Mouse (Mus musculus): Measurements from ENCODE around the gene Sema4d. TPM values are rescaled to one million over a fixed set of nuclear protein-coding genes. Genes with fewer than 3 reads are reported as not detected.

Gene Sema4d
- polyA plus RNA-seq, 1 experiment: 24.6 TPM

DNA sequence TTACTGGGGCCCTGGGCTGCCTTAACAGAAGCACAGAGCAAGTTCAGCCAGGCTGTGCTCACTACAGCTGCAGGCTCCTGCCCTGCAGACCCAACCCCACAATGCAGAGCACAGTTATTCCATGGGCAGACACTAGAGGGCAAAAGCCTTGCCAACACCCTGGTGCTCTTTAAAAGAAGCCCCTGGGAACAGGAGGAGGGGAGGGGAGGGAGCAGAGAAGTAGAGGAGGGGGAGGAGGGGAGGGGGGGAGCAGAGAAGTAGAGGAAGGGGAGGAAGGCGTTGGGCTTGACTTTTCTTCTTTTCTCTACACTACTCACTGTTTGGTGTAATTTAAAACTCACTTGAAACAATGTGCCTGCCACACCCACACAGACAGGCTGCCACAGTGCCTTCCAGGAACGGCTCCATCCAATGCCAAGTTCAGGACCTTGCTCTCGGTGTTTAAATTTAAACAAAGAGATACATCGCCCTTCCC, 63.6 kb downstream of the Sema4d start:
- H3K9ac ChIP-seq (ENCODE audit: low read depth, poor library complexity, severe bottlenecking): no peak overlapping the region; the same call in 1 of the 2 replicates

DNA sequence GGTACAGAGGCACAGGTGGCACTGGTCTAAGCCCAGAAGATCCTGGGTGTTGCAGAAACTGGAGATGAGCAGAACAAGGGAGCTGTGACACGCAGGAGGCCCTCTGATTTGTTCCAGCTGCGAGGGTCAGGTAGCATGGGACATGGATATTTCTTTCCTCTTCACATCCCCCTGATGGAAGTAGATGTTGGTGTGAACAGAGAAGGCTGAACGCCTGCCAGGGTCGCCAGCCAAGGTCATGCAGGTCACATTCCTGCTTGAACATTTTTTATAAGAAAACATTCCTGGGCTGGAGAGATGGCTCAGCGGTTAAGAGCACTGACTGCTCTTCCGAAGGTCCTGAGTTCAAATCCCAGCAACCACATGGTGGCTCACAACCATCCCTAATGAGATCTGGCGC, 66.2 kb downstream of the Sema4d start:
- H3K9ac ChIP-seq (ENCODE audit: low read depth, poor library complexity, severe bottlenecking): no peak overlapping the region
- H3K4me3 ChIP-seq (ENCODE audit: low read depth, low read length): no peak overlapping the region
- no peaks in the 10 kb centered on the region for H3K27me3 ChIP-seq (ENCODE audit: control insufficient read depth, insufficient read depth, low read length, poor library complexity, severe bottlenecking)
- no peaks in the 10 kb centered on the region for H3K9me3 ChIP-seq (replicated peaks; ENCODE audit: control insufficient read depth, insufficient read depth, low read length, poor library complexity, severe bottlenecking)
- H3K36me3 ChIP-seq (ENCODE audit: control insufficient read depth, insufficient read depth, low read length, poor library complexity, severe bottlenecking): no peaks in the 10 kb centered on the region
- H3K4me1 ChIP-seq (ENCODE audit: control insufficient read depth, insufficient read depth, low read length): peaks cover 22% of the 10 kb centered on the region
- TF ChIP-seq EP300 (IDR thresholded peaks at IDR 0.05; ENCODE audit: insufficient read depth, low read depth, low read length): no peak
- TF ChIP-seq POLR2A (IDR thresholded peaks at IDR 0.05; ENCODE audit: insufficient read depth, low read length): no peak
- no peak for TF ChIP-seq CTCF (IDR thresholded peaks at IDR 0.05; ENCODE audit: low read depth, low read length)
- H3K27ac ChIP-seq (ENCODE audit: insufficient read depth, low read length): no peak overlapping the region

More for the DNA sequence above, 63.6 kb downstream of the Sema4d start:
- Histone ChIP-seq H3K36me3 (ENCODE audit: control insufficient read depth, insufficient read depth, low read length, poor library complexity, severe bottlenecking) (no peaks in the 10 kb centered on the region), H3K9me3 (replicated peaks; ENCODE audit: control insufficient read depth, insufficient read depth, low read length, poor library complexity, severe bottlenecking) (no peaks in the 10 kb centered on the region), H3K4me3 (ENCODE audit: low read depth, low read length) (no peak overlapping the region), H3K27me3 (ENCODE audit: control insufficient read depth, insufficient read depth, low read length, poor library complexity, severe bottlenecking) (no peaks in the 10 kb centered on the region), H3K27ac (ENCODE audit: insufficient read depth, low read length) (peak overlapping the region; percentile 60), H3K4me1 (ENCODE audit: control insufficient read depth, insufficient read depth, low read length) (peaks cover 21% of the 10 kb centered on the region)
- TF ChIP-seq POLR2A (IDR thresholded peaks at IDR 0.05; ENCODE audit: insufficient read depth, low read length) (no peak), CTCF (IDR thresholded peaks at IDR 0.05; ENCODE audit: low read depth, low read length) (peak; percentile 48), EP300 (IDR thresholded peaks at IDR 0.05; ENCODE audit: insufficient read depth, low read depth, low read length) (peak; percentile 78)

DNA sequence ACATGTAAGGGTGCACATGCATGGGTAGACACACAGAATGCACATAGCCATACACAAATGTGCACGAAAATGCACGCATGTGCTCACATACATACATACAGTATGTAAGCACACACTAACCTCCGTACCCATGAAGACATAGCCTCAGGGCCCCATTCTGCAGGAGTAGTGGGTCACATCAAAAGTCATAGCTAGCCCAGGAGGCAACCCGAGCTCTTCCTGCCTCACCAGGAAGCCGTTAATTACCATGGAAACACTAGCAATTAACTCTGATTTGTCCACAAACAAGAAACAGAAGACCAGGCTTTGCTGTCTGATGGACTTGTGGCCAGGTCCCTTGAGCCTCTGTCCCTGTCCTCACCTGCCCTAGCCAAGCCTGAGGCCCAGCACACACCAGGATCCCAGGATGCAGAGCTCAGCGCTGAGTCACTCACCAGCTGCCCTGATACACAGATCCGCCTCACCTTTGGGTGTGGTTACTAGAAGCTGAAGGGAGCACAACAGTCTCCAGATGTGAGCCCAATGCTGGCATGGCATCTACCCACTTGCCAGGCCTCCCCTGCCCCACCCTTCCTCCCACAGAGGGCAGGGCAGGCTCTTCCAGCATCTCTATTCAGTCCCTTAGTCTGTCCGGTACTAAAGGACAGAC, 67.5 kb downstream of the Sema4d start:
- H3K9ac ChIP-seq (ENCODE audit: low read depth, poor library complexity, severe bottlenecking): no peak overlapping the region
- H3K9me3 ChIP-seq (replicated peaks; ENCODE audit: control insufficient read depth, insufficient read depth, low read length, poor library complexity, severe bottlenecking): no peaks in the 10 kb centered on the region
- H3K27me3 ChIP-seq (ENCODE audit: control insufficient read depth, insufficient read depth, low read length, poor library complexity, severe bottlenecking): no peaks in the 10 kb centered on the region
- no peak overlapping the region for H3K27ac ChIP-seq (ENCODE audit: insufficient read depth, low read length)
- H3K4me1 ChIP-seq (ENCODE audit: control insufficient read depth, insufficient read depth, low read length): peaks cover 13% of the 10 kb centered on the region
- TF ChIP-seq EP300 (IDR thresholded peaks at IDR 0.05; ENCODE audit: insufficient read depth, low read depth, low read length) (0 out of 2 replicates have a peak, but pooled peaks have one; percentile 23), POLR2A (IDR thresholded peaks at IDR 0.05; ENCODE audit: insufficient read depth, low read length) (no peak)
- no peak overlapping the region for H3K4me3 ChIP-seq (ENCODE audit: low read depth, low read length)
- H3K36me3 ChIP-seq (ENCODE audit: control insufficient read depth, insufficient read depth, low read length, poor library complexity, severe bottlenecking): no peaks in the 10 kb centered on the region

DNA sequence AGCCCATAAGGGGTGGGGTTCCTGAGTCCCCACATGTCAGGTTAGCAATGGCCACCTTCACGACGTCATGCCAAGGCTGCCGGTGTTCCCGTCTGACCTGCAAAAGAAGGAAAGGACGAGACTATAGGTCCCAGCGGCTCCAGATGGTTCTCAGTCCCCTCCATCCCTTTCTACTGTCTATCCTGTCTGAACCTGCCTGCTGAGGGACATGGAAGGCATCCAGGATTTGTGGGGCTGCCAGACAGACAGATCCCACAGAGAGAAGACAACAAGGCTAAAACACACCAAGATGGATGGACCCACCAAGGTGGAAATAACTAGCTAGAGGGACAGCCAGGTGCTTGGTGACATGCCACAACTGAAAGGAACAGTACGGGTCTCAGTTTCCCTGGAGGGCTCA, 68.1 kb downstream of the Sema4d start:
- no peak overlapping the region for H3K4me3 ChIP-seq (ENCODE audit: low read depth, low read length)
- H3K9me3 ChIP-seq (replicated peaks; ENCODE audit: control insufficient read depth, insufficient read depth, low read length, poor library complexity, severe bottlenecking): no peaks in the 10 kb centered on the region
- H3K27me3 ChIP-seq (ENCODE audit: control insufficient read depth, insufficient read depth, low read length, poor library complexity, severe bottlenecking): no peaks in the 10 kb centered on the region
- H3K27ac ChIP-seq (ENCODE audit: insufficient read depth, low read length): no peak overlapping the region
- no peak overlapping the region for H3K9ac ChIP-seq (ENCODE audit: low read depth, poor library complexity, severe bottlenecking)
- H3K36me3 ChIP-seq (ENCODE audit: control insufficient read depth, insufficient read depth, low read length, poor library complexity, severe bottlenecking): no peaks in the 10 kb centered on the region
- H3K4me1 ChIP-seq (ENCODE audit: control insufficient read depth, insufficient read depth, low read length): peaks cover 13% of the 10 kb centered on the region
- TF ChIP-seq EP300 (IDR thresholded peaks at IDR 0.05; ENCODE audit: insufficient read depth, low read depth, low read length) (no peak), CTCF (IDR thresholded peaks at IDR 0.05; ENCODE audit: low read depth, low read length) (no peak), POLR2A (IDR thresholded peaks at IDR 0.05; ENCODE audit: insufficient read depth, low read length) (no peak)

DNA sequence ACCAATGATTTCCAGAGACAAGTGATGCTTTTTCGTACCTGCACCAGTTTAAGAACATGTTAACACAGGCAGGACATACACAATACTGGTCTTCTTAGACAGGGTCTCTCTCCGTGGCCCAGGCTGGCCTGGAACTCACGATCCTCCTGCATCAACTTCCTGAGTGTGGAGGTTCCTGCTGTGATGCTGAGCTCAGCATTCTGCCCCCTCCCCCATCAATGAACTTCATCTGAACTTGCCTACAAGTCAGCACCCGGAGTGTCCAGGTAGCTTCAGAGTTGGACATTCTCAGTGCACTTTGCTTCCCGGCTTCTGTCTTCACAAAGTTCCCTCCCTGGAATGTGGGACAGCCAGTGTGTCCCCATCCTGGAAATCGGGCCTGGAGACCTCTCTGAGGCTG, 69.0 kb downstream of the Sema4d start:
- H3K27ac ChIP-seq (ENCODE audit: insufficient read depth, low read length): no peak overlapping the region
- no peaks in the 10 kb centered on the region for H3K9me3 ChIP-seq (replicated peaks; ENCODE audit: control insufficient read depth, insufficient read depth, low read length, poor library complexity, severe bottlenecking)
- no peaks in the 10 kb centered on the region for H3K36me3 ChIP-seq (ENCODE audit: control insufficient read depth, insufficient read depth, low read length, poor library complexity, severe bottlenecking)
- no peak overlapping the region for H3K9ac ChIP-seq (ENCODE audit: low read depth, poor library complexity, severe bottlenecking)
- peaks cover 13% of the 10 kb centered on the region for H3K4me1 ChIP-seq (ENCODE audit: control insufficient read depth, insufficient read depth, low read length)
- no peaks in the 10 kb centered on the region for H3K27me3 ChIP-seq (ENCODE audit: control insufficient read depth, insufficient read depth, low read length, poor library complexity, severe bottlenecking)
- TF ChIP-seq POLR2A (IDR thresholded peaks at IDR 0.05; ENCODE audit: insufficient read depth, low read length) (no peak), CTCF (IDR thresholded peaks at IDR 0.05; ENCODE audit: low read depth, low read length) (no peak), EP300 (IDR thresholded peaks at IDR 0.05; ENCODE audit: insufficient read depth, low read depth, low read length) (no peak)
- no peak overlapping the region for H3K4me3 ChIP-seq (ENCODE audit: low read depth, low read length)

DNA sequence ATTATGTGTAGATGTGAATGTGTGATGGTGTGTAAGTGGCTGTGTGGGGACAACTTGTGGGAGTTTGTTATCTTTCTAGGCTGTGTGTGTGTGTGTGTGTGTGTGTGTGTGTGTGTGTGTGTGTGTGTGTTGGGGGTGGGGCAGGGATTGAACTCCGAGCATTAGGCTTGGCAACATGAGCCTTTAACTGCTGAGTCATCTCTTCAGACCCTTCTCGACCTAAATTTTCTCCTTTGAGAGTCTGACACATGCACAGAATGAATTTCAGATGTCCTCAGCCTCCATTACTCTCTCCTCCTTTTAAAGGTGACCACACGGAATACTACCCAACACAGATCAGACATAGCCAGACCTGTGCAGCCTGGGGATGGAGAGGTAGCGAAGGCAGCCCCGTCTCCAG, 70.4 kb downstream of the Sema4d start:
- Histone ChIP-seq H3K9ac (ENCODE audit: low read depth, poor library complexity, severe bottlenecking) (no peak overlapping the region), H3K4me3 (ENCODE audit: low read depth, low read length) (no peak overlapping the region), H3K9me3 (replicated peaks; ENCODE audit: control insufficient read depth, insufficient read depth, low read length, poor library complexity, severe bottlenecking) (no peaks in the 10 kb centered on the region), H3K27ac (ENCODE audit: insufficient read depth, low read length) (no peak overlapping the region), H3K27me3 (ENCODE audit: control insufficient read depth, insufficient read depth, low read length, poor library complexity, severe bottlenecking) (no peaks in the 10 kb centered on the region), H3K36me3 (ENCODE audit: control insufficient read depth, insufficient read depth, low read length, poor library complexity, severe bottlenecking) (no peaks in the 10 kb centered on the region), H3K4me1 (ENCODE audit: control insufficient read depth, insufficient read depth, low read length) (peaks cover 6% of the 10 kb centered on the region)
- TF ChIP-seq CTCF (IDR thresholded peaks at IDR 0.05; ENCODE audit: low read depth, low read length): no peak
- no peak for TF ChIP-seq EP300 (IDR thresholded peaks at IDR 0.05; ENCODE audit: insufficient read depth, low read depth, low read length)
- no peak for TF ChIP-seq POLR2A (IDR thresholded peaks at IDR 0.05; ENCODE audit: insufficient read depth, low read length)
